Mouse (Mus musculus) ZHBTc4 (cell line): ENCODE measurements at regions not wholly inside any gene's neighbourhood (a gene's known extent, or its start where the extent isn't known, plus 50 kb on each side); places are given as distances from the start of the nearest gene placed in this dataset.

ENCODE experiments used
- DNase-seq: peaks from one replicate; pipeline ENCODE4 v3.0.0-alpha.2; 2011; ENCODE audit warnings: low read depth, low spot score

- no peak for DNase-seq
These were observed 75.4 kb upstream of the Ralgps2 start for GRCm38 (mm10) chr1:157014532-157015497.

- no peak for DNase-seq
These were observed 74.2 kb upstream of the Ralgps2 start for GRCm38 (mm10) chr1:157013669-157014048.

GRCm38 (mm10) chr1:157012950-157013668 is 73.7 kb upstream of the Ralgps2 start:
- DNase-seq = no peak

DNA sequence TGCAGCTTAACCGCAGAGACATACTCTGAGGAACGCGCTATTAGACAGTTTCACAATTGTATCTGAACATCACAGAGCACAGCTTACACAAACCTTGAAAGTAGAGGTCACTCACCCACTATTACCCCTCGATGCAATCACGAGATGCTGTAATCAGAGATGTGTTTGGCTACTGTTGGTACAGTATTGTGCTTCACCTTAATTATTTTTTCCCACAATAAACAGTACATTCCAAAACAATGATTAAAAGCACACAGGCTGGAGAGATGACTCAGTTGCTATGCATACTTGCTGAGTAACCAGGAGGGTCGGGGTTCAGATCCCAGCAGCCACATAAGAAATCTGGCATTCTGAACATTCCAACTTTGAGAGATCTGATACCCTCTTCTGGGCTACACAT is 71.8 kb upstream of the Ralgps2 start:
- no peak for DNase-seq

GRCm38 (mm10) chr1:157009427-157009826 is 70.0 kb upstream of the Ralgps2 start:
- no peak for DNase-seq

- DNase-seq = no peak
These were observed 68.7 kb upstream of the Ralgps2 start for GRCm38 (mm10) chr1:157007891-157008730.

DNA sequence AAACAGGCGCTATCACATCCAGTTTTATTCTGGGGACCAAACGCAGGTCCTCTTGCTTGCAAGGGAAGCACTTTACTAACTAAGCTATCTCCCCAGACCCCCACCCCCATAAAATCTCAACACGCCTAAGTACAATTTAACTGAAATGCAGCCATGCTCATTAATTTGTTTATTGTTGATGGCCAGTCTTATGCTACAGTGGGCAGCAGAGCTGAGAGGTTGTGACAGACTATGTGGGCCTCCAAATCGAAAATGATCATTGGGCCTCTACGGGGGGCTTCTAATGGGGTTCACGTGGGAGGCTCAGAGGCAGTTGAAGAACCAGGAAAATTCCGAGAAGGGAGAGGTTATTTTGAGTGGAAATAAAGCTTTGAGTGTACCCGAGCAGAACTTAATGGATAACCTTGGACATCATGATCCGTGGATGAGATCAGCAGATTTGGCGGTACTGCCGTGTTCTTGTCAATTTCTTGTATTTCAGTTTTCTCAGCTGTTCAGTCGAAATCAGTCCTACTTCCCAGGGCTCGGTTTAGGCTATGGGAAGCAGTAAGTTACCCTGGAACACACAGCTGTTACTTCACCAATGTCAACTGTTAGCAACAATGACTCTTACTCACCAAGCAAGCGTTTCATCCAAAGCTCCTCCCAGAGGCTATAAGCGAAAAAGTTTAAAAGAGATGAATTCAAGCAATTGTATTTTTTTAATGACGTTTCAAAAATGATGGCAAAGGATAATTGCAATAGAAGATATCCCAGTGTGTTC is 65.1 kb upstream of the Ralgps2 start:
- no peak for DNase-seq

DNA sequence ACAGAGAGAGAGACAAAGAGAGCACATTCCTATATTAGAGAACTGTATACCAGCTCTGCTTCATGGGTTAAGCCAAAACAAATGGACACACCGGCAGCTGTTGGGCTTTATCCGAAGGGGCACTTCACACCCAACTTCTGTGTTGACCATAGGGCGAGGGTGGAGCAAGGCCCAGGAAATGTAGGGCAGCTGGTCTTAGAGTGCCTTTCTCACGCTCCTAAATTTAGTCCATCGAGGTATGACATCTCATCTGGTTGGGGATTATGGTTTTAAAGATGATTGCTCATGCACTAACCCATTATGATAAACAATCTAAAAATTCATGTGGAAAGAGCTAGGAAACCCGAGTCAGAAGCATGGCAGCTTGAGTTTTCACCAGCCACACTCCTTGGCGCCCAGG is 63.6 kb upstream of the Ralgps2 start:
- no peak for DNase-seq

- no peak for DNase-seq
These were observed 62.8 kb upstream of the Ralgps2 start for GRCm38 (mm10) chr1:157002258-157002657.

DNA sequence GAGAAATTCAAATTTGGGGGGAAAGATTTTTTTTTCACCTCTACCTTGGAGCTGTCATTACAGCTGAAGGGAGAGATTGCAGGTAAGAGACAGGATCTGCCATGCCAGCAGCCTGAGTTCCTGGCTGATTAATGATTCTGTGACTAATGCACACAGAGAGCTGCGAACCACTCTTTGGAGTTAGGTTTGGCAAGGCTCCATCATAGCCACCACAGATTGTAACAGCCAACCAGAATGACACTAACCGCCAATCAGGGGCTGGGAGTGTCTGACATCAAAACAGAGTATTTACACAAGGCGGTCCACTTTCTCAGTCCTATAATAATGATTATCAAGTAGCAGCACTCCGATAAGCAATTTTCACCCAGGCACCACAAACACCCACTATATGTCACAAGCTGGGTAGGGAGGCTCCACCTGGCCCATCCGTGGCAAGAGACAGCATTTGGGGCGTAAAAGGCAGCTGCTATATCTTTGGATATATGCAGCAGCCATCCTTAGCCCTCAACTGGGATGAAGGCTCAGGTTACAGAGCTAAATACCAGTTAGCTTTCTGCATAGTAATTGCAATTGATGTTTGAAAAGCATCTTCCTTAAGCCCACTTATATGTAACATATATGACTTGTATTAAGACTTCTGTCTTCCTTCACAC is 61.7 kb upstream of the Ralgps2 start:
- no peak for DNase-seq

GRCm38 (mm10) chr1:156999947-157000346 is 60.5 kb upstream of the Ralgps2 start:
- DNase-seq = no peak

GRCm38 (mm10) chr1:156999272-156999671 is 59.8 kb upstream of the Ralgps2 start:
- no peak for DNase-seq

DNA sequence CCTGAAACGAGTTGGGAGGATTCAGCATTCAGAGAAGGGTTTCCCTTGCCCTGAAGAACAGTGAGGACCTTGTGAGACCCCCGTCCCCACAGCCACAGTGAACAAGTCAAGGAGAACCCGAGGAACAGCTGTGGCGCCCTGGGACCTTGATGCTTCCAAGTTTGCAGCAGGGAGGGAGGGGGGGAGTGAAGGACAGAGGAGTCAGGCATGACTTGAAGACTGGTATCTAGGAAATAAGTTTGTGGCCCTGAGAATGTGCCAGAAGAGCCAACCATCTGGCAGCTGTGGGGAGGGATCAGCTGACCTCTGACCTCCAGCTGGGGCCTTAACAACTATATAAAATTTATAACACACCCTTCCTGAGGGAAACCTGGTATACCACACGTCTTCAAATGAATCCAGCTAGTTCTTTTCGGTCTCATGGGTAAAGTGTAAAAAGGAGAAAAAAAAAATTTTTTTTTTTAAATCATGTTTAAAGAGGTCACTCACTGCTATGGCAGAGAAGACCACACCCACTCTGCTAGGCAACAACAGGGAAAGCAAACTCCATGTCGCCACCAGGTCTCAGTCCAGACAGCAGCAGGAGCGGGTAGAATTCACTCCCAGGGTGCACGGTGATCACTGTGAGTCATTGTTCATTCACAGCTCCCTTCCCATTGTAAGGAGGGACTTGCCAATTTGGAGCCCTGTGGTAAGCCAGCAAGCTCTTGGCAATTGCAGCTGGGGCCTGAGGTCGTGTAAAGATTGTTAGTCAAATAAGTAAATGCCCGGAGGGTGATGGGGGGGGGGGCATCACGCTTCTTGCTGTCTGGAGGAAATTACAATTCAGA is 58.3 kb upstream of the Ralgps2 start:
- peak; percentile 74 for DNase-seq

GRCm38 (mm10) chr1:156997033-156997432 is 57.6 kb upstream of the Ralgps2 start:
- no peak for DNase-seq

DNA sequence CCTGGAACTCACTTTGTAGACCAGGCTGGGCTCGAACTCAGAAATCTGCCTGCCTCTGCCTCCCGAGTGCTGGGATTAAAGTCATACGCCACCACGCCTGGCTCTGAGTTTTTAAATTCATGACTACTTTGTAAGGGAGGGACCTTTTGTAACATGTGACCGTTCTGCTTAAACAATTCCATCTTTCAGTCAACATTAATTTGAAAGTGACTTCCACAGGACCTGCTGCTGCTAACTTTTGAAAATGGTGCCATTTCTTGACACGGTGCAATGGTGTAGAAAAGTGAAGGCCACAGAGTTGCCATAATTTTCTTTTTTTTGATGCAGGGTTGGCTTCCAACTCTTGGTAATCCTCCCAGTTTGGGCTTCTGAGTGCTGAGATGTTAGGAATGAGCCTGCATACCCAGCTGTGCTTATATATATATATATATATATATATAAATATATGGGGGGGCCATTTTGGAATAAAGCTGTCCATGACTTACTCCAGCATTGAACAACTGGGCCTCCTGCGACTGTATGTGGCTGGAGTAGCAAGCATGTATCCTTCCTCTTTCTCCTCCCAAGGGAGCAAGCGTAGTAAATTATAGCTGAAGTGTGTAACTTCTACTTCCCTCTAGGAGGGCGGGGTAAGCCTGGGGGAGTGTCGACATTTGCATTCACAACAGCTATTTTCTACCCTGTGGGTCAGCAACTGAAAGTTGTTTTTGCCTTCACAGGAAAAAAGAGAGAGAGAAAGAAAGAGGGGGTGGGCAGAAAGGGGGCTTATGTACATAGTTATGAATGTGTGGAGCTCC is 56.9 kb upstream of the Ralgps2 start:
- no peak for DNase-seq

- peak; percentile 20 for DNase-seq
These were observed 55.9 kb upstream of the Ralgps2 start for GRCm38 (mm10) chr1:156995180-156995951.

- DNase-seq = no peak
These were observed 55.2 kb upstream of the Ralgps2 start for GRCm38 (mm10) chr1:156994644-156995016.

GRCm38 (mm10) chr1:156994005-156994643 is 54.7 kb upstream of the Ralgps2 start:
- DNase-seq = no peak
